Mouse (Mus musculus) retina, postnatal 1 day (tissue): ENCODE measurements around the gene Rag2.

ENCODE experiments used
- DNase-seq: peaks from one replicate; pipeline ENCODE4 v3.0.0-alpha.2; 2012

Gene Rag2

GRCm38 (mm10) chr2:101628297-101629236 lies 4.0 kb downstream of the Rag2 start:
- DNase-seq = peak; percentile 98

- DNase-seq = no peak
These were observed 14.7 kb downstream of the Rag2 start for GRCm38 (mm10) chr2:101638979-101639839.

DNA sequence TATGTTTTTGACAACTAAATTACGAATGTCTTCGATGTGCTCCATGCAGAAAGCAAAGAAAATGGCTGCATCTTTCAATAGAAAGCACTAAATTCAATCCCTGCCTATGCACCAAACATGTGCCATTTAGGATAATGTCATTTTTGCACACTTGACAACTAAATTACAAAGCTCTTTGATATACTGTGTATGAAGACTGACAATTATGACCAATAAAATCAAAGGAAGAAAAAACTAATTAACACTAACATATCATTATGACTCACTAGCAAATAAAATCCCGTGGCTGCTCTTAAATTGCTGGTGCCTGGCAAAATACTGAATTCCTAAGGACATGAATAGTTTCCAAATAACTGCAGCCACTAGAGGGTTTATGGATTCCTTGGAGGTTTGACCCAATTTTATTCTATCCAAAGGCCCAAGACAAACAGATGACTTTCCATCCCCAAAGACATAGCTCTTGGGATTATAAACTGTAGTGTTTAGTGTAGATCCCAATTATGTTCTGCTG lies 15.4 kb downstream of the Rag2 start:
- no peak for DNase-seq

DNA sequence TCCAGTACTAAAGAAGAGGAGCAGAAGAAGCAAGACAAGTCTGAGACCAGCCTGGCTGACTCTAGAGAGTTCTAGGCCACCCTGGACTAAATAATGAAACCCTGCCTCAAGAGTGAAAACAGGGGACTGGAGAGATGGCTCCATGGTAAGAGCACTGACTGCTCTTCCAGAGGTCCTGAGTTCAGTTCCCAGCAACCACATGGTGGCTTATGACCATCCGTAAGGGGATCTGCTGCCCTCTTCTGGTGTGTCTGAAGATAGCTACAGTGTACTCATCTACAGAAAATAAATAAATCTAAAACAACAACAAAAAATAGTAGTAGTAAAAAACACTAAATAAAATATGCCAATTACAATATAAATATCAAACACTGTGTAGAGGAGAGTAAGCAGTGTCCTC lies 21.3 kb downstream of the Rag2 start:
- no peak for DNase-seq

DNA sequence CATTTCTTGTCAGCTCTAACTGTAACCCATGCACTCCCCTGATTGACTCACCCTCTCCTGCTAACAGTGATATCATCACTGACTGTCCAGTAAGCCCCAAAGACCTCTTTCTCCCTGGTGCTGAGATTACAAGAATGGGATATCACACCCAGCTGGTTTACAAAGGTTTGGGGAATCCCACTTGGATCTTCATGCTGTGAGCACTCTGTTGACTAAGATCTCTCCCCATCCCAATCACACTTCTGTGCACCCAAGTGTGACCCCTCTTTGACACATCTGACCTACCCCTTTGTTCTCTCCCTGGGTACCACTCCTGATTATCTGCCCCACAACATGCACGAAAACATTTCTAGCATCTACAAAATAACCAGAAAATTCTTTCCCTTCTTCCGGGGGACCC lies 23.8 kb downstream of the Rag2 start:
- no peak for DNase-seq

DNA sequence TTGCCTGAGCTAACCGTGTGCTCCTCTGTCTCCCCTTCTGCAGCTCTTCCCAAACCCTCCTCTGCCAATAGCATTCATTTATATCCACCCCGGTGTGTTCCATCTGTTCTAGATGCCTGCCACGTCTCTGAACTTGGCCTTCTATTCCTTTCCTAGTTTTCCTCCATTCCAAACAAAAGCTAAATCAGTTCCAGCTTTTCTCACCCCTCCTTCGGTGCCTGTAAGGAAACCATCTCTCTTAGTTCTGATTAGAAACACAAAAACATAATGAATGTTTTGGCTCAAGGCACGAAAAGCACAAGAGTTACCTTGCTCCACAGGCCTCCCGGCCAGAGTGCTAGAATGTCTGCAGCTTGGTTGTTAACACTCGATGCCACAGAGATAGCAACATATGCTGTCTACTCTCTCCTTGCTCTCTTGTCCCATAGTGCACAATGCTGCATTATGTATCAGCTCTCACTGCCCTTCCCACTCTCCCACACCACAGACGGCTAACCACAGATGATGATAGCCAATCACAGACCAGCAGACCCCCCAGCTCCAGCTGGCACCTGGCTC lies 24.7 kb downstream of the Rag2 start, which contains the start of the genes Rag1 and B230118H07Rik:
Gene Rag1 (minus strand): TSS at position 388 of the 558 bp plus-strand sequence.
Gene B230118H07Rik (minus strand): TSS at position 419 of the 558 bp plus-strand sequence.
- peak; percentile 56 for DNase-seq

DNA sequence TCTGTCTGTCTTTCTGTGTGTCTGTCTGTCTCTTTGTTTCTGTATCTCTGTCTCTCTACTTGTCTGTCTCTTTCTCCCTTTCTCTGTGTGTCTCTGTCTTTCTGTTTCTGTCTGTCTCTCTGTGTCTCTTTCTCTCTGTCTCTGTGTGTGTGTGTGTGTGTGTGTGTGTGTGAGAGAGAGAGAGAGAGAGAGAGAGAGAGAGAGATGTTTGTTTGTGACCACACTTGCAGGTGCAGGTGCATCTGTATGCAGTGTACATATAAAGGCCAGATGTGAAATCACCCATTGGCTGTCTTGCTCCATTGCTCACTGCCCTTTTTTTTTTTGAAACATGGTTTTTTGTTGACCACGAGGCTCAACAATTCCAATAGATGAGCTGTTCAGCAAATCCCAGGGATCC lies 25.9 kb downstream of the Rag2 start:
- no peak for DNase-seq

DNA sequence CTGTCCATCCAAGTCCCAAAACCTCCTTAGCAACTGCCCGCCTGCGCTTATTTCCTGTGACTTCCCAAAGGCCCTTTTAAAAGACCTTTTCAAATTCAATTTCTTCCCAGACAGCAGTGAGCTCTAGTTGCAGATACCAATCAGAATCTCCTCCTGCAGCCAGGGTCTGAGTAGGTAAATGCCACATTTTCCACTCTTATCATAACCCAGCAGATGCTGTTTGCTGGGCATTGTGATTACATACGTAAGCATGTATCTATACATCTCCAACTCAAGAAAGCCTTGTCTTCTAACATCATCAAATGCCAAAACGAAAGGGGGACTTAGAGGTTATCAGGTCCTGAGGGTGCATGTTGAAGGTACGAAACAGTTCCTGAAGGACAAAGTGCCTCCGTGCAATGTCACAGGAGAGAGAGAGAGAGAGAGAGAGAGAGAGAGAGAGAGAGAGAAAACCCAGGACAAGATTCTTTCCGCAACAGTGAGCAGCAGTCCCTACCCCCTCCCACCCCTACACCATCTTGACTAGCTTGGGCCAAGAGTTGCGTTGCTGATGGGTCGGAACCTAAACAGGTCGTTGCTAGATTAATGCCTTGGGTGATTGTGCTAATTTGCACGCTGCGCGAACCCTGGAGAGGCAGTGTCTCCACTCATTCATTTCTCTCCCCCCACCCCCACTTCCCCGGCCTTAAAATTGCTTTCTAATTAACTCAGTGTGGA lies 27.8 kb downstream of the Rag2 start:
- peak; percentile 95 for DNase-seq

DNA sequence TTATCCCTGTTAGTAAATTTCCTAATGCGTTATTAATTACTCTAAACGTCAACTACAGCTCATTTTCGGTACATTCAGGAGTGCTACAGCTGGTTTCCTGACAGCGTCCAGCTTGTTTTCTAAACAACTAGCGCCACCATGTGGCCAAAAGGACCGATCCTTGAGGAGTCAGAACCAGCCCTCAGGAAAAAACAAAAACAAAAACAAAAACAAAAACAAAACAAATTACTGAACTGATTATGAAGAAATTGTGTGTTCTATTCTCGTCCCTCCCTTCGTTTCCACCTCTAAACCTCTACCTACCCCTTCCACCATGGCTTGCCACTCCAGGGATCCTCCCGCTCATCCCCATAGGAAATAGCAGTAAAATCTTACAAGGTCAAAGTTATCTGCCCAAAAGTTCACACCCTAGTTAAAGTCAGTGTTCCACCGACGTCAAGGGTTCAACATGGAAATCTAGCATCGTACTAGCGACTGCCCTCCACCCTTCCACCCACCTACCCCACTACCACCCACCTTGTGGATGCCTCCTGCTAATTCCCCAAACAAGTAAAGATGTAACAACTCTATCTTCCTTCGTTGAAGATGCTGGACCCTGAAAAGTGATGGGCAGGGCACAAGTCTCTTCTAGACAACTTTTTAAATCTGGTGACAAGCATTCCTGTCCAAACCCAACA lies 28.5 kb downstream of the Rag2 start:
- no peak for DNase-seq

DNA sequence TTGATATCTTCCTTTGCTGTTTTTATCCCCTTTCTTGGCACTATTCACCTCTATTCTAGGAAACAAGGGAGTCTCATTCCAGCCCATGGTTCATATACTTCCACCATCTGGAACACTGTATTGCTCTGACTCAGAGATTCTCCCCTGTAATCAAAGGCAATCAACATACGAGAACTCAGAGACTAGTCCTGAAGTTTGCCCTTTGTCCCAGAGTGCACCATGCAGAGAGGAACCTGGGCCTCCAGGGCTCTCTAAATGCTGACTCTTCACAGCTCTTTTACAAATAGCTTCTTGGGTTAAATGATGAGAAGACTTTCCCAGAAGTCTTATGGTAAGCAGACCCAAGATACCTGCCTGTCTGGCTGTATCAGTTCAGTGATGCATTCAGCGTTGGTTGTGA lies 36.0 kb downstream of the Rag2 start:
- DNase-seq = no peak

DNA sequence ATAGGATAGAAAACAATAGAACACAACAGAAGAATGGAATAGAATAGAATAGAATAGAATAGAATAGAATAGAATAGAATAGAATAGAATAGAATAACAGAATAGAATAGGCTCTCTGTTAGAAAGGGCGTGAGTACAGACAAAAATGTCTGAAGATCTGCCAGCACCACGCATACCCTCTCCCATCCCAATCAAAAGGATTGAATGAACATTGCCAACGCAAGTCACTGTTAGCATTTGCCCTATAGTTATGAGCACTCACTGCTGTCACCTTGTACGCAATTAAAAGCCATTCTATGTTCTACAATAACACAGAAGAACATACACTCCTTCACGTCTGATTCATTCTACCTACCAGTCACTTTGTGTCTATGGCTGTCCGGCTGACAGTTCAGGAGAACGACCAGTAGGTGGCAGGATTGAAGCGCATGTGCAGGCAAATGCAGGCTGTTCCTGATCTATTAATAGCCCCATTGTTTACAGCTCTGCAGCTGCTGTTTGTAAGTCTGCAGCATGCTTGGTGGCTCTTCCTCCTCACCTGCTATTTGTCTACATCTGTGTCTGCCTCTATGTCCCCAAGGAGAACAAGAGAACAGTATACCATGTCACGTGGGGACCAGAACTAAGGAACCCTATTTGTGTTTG lies 40.7 kb downstream of the Rag2 start:
- peak; percentile 94 for DNase-seq

DNA sequence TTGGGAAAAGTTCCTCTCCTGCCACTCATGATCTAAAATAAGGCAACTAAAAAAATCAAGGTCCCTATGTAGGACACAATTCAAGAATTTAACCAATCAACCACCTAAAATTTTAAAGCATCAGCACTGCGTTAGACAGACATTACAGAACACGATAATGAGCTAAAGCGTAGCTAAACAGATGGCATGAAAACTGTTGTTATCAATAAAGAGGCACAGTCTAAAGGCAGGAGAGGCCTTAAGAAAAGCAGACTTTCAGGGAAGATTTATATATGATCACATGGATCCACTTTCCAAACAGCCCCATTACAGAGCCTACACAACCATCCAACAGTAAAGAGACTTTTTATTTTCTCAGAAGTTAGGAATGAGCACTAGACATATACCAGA lies 41.2 kb downstream of the Rag2 start:
- no peak for DNase-seq

- DNase-seq = no peak
These were observed 44.2 kb downstream of the Rag2 start for GRCm38 (mm10) chr2:101668751-101669150.

GRCm38 (mm10) chr2:101673547-101673946 lies 49.0 kb downstream of the Rag2 start:
- DNase-seq = no peak

DNA sequence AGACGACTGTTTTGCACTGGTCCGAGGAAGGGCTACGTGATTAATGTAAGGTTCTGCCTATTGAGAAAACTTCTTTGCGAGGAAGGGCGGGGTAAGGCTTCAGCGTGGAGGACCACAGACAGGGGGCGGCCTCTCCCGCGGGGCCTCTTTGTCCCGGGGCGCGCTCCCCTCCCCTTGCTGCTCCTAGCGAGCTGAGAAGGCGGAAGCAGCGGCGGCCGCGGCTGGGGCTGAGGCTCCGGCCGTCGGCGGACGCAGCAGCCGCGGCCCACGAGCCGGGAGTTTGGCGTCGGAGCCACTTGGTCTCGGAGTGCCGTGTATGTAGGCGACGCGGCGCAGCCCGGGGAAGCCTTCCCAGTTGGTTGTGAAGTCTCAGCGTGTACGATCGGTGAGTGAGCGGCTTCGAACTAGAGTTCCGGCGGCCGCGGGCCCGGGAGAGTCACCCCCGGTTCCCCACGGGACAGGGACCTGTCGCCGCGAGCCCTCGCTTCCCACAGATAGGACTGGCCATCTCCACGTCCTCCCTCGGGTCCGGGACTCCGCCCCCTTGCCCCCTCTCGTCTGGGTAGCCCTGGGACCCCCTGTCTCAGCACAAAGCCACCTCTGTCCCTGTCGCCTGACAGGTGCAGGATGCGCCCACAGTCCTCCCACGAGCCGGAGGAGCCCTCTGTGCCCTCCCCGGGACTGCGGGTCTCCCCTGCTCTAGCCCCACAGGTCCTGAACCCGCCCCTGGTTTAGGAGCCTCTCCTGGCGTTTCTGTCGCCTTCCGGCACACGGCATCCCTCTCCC lies 53.9 kb downstream of the Rag2 start, which contains the start of gene Traf6:
Gene Traf6 (plus strand): TSS at position 194 of the 786 bp plus-strand sequence.
- peak; percentile 93 for DNase-seq

GRCm38 (mm10) chr2:101679164-101679784 lies 54.8 kb downstream of the Rag2 start:
- DNase-seq = peak; percentile 37
